Mouse (Mus musculus): ENCODE data around the gene Ptpdc1. TPM values are rescaled to one million over a fixed set of nuclear protein-coding genes. Genes with fewer than 3 reads are reported as not detected.
A peak's percentile ranks its signal among the peaks of the same experiment; 100 is the strongest.

Ptpdc1 gene
- polyA plus RNA-seq, 1 experiment = 15.7 TPM

DNA sequence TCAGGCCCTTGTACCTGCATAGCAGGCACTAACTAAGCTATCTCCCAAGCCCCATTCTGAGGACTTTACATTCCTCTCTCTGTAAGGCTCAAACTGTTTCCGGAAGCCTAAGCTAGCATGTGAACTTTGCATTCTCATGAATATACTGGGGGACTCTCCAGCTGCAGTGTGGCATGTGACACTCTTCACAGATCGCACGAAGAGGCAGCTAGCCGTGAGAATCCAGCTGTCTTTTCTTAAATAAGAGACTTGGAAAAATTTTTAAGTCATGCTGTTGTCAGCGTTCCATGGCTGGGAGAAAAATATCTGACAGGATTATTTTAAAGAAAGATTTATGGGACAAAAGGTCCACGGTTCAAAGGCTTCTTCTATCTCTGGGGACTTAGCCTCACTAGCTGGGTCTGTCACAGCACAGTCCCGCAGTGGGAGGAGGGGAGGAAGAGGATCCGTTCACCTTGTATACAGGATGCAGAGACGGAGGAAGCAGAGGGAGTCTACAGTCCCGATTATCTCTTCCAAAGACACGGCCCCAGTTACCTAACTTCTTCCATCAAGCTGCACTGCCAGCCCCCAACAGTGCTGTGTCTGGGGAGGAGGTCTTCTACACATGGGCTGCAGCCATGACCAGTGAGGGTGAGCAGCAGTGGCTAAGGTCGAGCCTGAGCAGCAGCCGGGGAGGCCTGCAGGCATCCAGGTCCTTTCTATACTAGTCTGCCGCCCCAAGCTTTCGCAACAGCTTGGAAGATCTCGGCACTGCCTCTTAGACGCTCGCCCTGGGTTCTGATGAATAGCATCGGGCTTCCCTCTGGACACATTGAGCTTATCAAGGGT lies 51.7 kb downstream of the Ptpdc1 start:
- H3K27ac ChIP-seq (ENCODE audit: insufficient read depth, low read length) = no peak overlapping the region
- 0 out of 2 replicates have a peak, but pooled peaks cover 6% of the 10 kb centered on the region for H3K4me1 ChIP-seq (ENCODE audit: control insufficient read depth, insufficient read depth, low read length)
- TF ChIP-seq CTCF (IDR thresholded peaks at IDR 0.05; ENCODE audit: borderline replicate concordance, insufficient read depth, low read length) (no peak), POLR2A (IDR thresholded peaks at IDR 0.05; ENCODE audit: low read depth, low read length) (no peak)
- no peak overlapping the region for H3K4me3 ChIP-seq (ENCODE audit: insufficient read depth, low read length)

DNA sequence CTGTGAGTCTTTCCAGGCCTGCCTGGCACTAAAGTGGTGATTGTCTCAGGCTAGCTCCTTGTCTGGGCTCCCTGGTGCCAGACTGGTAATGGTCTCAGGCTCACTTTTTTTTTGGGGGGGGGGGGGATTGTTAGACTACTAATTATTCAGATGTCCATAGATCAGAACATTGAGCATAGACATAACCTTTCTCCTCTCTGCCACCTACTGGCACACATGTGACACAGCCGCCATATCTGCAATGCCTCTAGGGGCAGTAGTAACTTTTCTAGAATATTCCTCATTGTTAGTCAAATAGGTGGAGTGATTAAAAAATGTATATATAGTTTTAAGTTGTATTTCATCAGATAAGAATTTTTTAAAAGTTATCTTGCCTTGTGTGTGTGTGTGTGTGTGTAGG lies 53.3 kb downstream of the Ptpdc1 start:
- peaks cover 13% of the 10 kb centered on the region for H3K4me1 ChIP-seq (ENCODE audit: control insufficient read depth, insufficient read depth, low read length)
- no peak overlapping the region for H3K4me3 ChIP-seq (ENCODE audit: insufficient read depth, low read length)
- no peak overlapping the region for H3K27ac ChIP-seq (ENCODE audit: insufficient read depth, low read length)
- TF ChIP-seq CTCF (IDR thresholded peaks at IDR 0.05; ENCODE audit: borderline replicate concordance, insufficient read depth, low read length) (peak; percentile 58; the same call in 1 of the 2 replicates), POLR2A (IDR thresholded peaks at IDR 0.05; ENCODE audit: low read depth, low read length) (no peak)

GRCm38 (mm10) chr13:48571298-48571697 lies 54.2 kb downstream of the Ptpdc1 start:
- TF ChIP-seq POLR2A (IDR thresholded peaks at IDR 0.05; ENCODE audit: low read depth, low read length) (no peak), CTCF (IDR thresholded peaks at IDR 0.05; ENCODE audit: borderline replicate concordance, insufficient read depth, low read length) (no peak)
- no peak overlapping the region for H3K4me3 ChIP-seq (ENCODE audit: insufficient read depth, low read length)
- H3K27ac ChIP-seq (ENCODE audit: insufficient read depth, low read length) = no peak overlapping the region
- peaks cover 13% of the 10 kb centered on the region for H3K4me1 ChIP-seq (ENCODE audit: control insufficient read depth, insufficient read depth, low read length)

DNA sequence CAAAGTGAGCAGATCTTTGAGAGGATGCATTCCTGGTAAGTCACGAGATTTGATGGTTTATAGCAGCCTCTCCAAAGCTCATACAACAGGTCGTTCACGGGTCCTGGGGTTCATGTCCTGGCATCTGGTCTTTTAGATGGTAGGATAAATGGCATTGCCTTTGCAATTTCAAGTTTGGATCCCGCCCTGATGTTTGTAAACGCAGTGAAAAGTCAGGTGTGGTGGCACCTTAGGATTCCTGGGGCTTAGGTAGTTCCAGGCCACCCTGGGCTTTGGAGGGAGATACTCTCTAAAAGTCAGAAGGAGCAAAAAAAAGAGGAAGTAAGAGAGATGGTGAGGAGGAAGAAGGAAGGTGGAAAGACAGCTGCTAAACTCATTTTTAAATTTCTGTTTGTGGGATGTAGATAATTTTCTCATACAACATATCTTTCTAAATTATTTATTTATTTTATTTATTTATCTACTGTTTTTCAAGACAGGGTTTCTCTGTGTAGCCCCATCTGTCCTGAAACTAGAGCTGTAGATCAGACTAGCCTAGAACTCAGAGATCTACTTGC lies 55.8 kb downstream of the Ptpdc1 start:
- no peak for TF ChIP-seq CTCF (IDR thresholded peaks at IDR 0.05; ENCODE audit: borderline replicate concordance, insufficient read depth, low read length)
- TF ChIP-seq POLR2A (IDR thresholded peaks at IDR 0.05; ENCODE audit: low read depth, low read length) = no peak
- H3K4me1 ChIP-seq (ENCODE audit: control insufficient read depth, insufficient read depth, low read length) = peaks cover 20% of the 10 kb centered on the region
- H3K27ac ChIP-seq (ENCODE audit: insufficient read depth, low read length) = no peak overlapping the region
- no peak overlapping the region for H3K4me3 ChIP-seq (ENCODE audit: insufficient read depth, low read length)

DNA sequence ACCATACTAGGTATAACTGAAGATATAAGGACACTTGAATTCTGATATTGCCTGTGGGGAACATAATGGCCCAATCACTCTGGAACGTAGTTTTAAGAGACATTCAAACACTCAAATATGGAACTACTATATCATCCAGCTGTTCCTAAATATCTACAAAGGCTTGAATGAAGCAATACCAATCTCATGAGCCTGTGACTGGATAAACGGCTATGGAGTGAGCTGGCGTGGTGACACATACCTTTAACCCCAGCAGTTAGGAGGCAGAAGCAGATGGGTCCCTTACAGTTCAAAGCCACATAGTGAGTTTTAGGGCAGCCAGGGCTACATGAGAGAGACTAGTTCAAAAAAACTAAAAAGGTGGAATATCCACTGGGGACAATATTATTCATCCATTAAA lies 57.8 kb downstream of the Ptpdc1 start:
- TF ChIP-seq POLR2A (IDR thresholded peaks at IDR 0.05; ENCODE audit: low read depth, low read length) = no peak
- no peak for TF ChIP-seq CTCF (IDR thresholded peaks at IDR 0.05; ENCODE audit: borderline replicate concordance, insufficient read depth, low read length)
- H3K4me1 ChIP-seq (ENCODE audit: control insufficient read depth, insufficient read depth, low read length) = peaks cover 20% of the 10 kb centered on the region
- no peak overlapping the region for H3K4me3 ChIP-seq (ENCODE audit: insufficient read depth, low read length)
- H3K27ac ChIP-seq (ENCODE audit: insufficient read depth, low read length) = peak overlapping the region; percentile 98

DNA sequence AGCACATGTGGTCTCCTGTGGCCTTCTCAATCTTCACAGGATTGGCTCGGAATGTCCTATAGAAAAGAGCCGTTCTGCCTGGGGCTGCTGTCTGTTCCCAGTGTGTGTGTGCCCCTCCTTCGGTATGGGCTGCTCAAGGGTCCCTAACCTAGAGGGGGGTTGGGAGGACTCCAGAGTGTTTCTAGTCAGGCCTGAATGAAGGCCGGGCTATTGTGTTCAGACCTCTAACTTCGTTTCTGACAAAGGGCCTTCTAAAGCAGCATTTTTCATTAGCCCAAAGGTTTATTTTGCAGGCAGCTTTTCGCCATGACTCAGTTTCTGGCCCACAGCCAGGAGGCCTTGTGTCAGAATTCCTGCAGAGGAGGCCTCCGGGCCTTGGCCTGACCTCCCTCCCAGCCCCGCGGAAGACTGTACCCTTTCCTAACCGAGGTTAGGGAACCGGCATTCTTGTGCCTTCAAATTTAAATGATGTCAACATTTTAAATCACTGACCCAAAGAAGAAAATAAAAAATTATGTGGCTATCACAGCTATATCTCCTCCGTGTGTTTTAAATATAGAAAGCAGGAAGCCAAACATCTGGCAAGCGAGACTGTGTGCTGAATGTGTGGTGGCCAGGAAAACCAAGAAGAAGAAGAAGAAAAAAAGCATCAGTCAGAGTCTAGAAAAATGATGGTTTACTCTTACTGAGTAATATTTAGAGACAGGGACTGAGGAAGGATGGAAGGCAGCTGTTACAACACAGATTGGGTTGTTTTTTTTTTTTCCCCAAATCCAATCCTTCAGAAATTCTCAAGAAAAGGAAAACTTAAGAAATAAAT lies 59.1 kb downstream of the Ptpdc1 start:
- Histone ChIP-seq H3K27ac (ENCODE audit: insufficient read depth, low read length) (peak overlapping the region; percentile 98), H3K4me3 (ENCODE audit: insufficient read depth, low read length) (no peak overlapping the region), H3K4me1 (ENCODE audit: control insufficient read depth, insufficient read depth, low read length) (peaks cover 16% of the 10 kb centered on the region)
- no peak for TF ChIP-seq CTCF (IDR thresholded peaks at IDR 0.05; ENCODE audit: borderline replicate concordance, insufficient read depth, low read length)
- no peak; the same call in 1 of the 2 replicates for TF ChIP-seq POLR2A (IDR thresholded peaks at IDR 0.05; ENCODE audit: low read depth, low read length)

GRCm38 (mm10) chr13:48564881-48565600 lies 60.4 kb downstream of the Ptpdc1 start:
- H3K27ac ChIP-seq (ENCODE audit: insufficient read depth, low read length) = no peak overlapping the region
- TF ChIP-seq CTCF (IDR thresholded peaks at IDR 0.05; ENCODE audit: borderline replicate concordance, insufficient read depth, low read length) = no peak
- no peak for TF ChIP-seq POLR2A (IDR thresholded peaks at IDR 0.05; ENCODE audit: low read depth, low read length)
- no peak overlapping the region for H3K4me3 ChIP-seq (ENCODE audit: insufficient read depth, low read length)
- peaks cover 13% of the 10 kb centered on the region for H3K4me1 ChIP-seq (ENCODE audit: control insufficient read depth, insufficient read depth, low read length)

GRCm38 (mm10) chr13:48562336-48562735 lies 63.1 kb downstream of the Ptpdc1 start:
- TF ChIP-seq CTCF (IDR thresholded peaks at IDR 0.05; ENCODE audit: borderline replicate concordance, insufficient read depth, low read length) (no peak), POLR2A (IDR thresholded peaks at IDR 0.05; ENCODE audit: low read depth, low read length) (no peak)
- H3K4me1 ChIP-seq (ENCODE audit: control insufficient read depth, insufficient read depth, low read length) = peaks cover 9% of the 10 kb centered on the region
- H3K4me3 ChIP-seq (ENCODE audit: insufficient read depth, low read length) = no peak overlapping the region
- no peak overlapping the region for H3K27ac ChIP-seq (ENCODE audit: insufficient read depth, low read length)

DNA sequence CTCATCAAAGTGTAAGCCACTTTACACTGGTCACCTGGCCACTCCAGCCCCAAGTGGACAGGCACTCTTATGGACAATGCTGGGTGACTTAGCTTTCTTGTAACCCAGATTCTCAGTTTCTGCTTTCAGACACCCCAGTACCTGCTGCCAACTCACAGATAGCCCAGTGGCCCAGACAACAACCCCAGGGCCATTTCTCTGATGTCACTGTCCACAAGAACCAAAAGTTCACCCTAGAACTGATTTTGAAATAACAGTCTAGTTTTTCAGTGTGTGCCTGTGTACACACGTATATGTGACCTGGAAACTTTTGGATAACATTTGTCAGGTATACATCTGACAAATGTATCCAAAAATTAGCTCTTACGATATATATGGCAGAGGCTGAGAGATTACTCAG lies 64.0 kb downstream of the Ptpdc1 start:
- H3K27ac ChIP-seq (ENCODE audit: insufficient read depth, low read length) = no peak overlapping the region
- TF ChIP-seq POLR2A (IDR thresholded peaks at IDR 0.05; ENCODE audit: low read depth, low read length) (no peak), CTCF (IDR thresholded peaks at IDR 0.05; ENCODE audit: borderline replicate concordance, insufficient read depth, low read length) (no peak)
- no peak overlapping the region for H3K4me3 ChIP-seq (ENCODE audit: insufficient read depth, low read length)
- H3K4me1 ChIP-seq (ENCODE audit: control insufficient read depth, insufficient read depth, low read length) = peaks cover 6% of the 10 kb centered on the region
